Mouse (Mus musculus) intestine, embryonic 15.5 days (tissue): Measurements from ENCODE around the gene Ntn4. TPM values are rescaled to one million over a fixed set of nuclear protein-coding genes. Genes with fewer than 3 reads are reported as not detected.

Source experiments
- ATAC-seq: fragments of 200-750 bp; cut with Nextera tagmentation; 2 replicates; pipeline ENCODE4 v1.8.0; 2017; ENCODE audit warnings: moderate TSS enrichment, moderate library complexity
- H3K27ac ChIP-seq: fragments of 300-500 bp; sonication (generic); 2 replicates; pipeline ENCODE4 v1.5.1; 2015; ENCODE audit warnings: mild to moderate bottlenecking, inconsistent platforms
- H3K27me3 ChIP-seq: fragments of 300-500 bp; sonication (generic); replicated peaks from 2 replicates; pipeline ENCODE4 v1.6.1; 2015; ENCODE audit warnings: inconsistent platforms
- H3K36me3 ChIP-seq: fragments of 300-500 bp; sonication (generic); 2 replicates; pipeline ENCODE4 v1.6.1; 2015; ENCODE audit warnings: inconsistent platforms
- H3K4me1 ChIP-seq: fragments of 300-500 bp; sonication (generic); replicated peaks from 2 replicates; pipeline ENCODE4 v1.6.1; 2015; ENCODE audit warnings: inconsistent platforms
- H3K4me2 ChIP-seq: fragments of 300-500 bp; sonication (generic); replicated peaks from 2 replicates; pipeline ENCODE4 v1.6.1; 2015; ENCODE audit warnings: mild to moderate bottlenecking, inconsistent platforms
- H3K4me3 ChIP-seq: fragments of 300-500 bp; sonication (generic); replicated peaks from 2 replicates; pipeline ENCODE4 v1.5.1; 2015; ENCODE audit warnings: inconsistent platforms
- H3K9ac ChIP-seq: fragments of 300-500 bp; sonication (generic); 2 replicates; pipeline ENCODE4 v1.6.1; 2015; ENCODE audit warnings: inconsistent platforms
- H3K9me3 ChIP-seq: fragments of 300-500 bp; sonication (generic); 2 replicates; pipeline ENCODE4 v1.6.1; 2016; ENCODE audit warnings: inconsistent platforms
- WGBS: fragments of 180-500 bp; shearing (Covaris S2); methylation state at CpG from one replicate; pipeline ENCODE4 v1.1.7; 2015; 5-methylcytosine and 5-hydroxymethylcytosine counted together
- polyA plus RNA-seq: library from polyadenylated mRNA; unstranded; fragments of >200 nt; fragmentation: Nextera tagmentation; extraction: Ambion mirVana; gene quantifications from 2 replicates; pipeline ENCODE4 v1.2.1, GENCODE M21; 2015

The Ntn4 gene
- polyA plus RNA-seq, 1 experiment from 2014 or later, result 0.29 TPM

DNA sequence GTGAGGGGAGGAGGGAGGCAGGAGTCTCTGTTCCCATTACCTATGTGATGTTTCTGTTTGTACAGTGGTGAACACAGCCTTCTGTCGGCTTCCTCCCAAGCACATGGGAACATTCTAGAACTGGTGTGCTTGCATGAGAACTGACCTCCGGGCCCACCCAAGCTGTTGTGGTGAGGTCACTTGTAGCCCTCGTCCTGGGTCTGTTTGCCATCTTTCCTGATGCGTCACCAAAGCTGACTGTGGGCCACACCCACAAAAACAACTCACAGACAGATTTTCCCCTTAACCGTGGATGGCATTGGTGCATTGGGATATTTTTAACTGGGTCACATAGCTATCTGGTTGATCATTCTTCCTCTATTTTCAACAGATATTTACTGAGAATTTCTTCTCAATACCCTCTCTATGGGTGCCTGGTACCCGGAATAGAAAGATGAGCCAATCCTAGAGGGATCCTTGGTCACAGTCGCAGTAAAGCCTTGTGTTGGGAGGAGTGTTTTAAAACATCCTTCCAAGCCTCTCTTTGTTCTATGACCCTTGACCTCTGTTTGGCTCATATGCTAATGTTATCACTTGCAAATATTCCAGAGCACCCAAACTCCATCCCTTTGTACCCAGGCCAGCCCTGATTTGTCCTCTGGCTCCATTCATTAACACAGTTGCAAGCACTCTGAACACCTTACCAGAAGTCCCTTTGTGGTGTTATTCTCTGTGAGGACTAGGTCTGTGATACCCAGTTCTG lies 19.9 kb upstream of the Ntn4 start:
- Histone ChIP-seq H3K27ac (no peak overlapping the region), H3K4me3 (no peak overlapping the region), H3K4me1 (no peaks in the 10 kb centered on the region), H3K27me3 (no peaks in the 10 kb centered on the region), H3K4me2 (no peak overlapping the region), H3K36me3 (no peaks in the 10 kb centered on the region), H3K9ac (no peak overlapping the region), H3K9me3 (no peaks in the 10 kb centered on the region)
- 53% methylated on average over 7 of the region's 7 CpGs for WGBS
- ATAC-seq, result no peak

DNA sequence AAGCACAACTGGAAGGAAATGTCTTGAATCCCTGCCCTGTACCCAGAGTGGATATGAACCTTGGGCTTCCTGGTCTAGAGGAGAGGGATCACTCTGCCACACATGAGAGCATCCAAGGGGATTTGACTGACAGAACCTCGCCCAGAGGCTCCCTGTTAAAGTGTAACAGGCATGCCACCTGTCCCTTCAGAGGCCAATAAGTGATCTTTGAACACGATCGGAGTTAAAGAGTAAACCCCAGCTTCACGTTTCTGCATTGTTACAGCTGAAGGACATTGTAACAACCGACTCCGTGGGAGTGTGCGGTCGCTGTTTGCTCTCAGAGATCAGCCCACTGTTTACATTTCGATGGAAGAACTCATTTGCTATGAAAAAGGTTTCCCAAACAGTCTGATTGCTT lies 16.8 kb upstream of the Ntn4 start:
- Histone ChIP-seq H3K9me3 (no peaks in the 10 kb centered on the region), H3K4me1 (no peaks in the 10 kb centered on the region), H3K9ac (no peak overlapping the region), H3K4me2 (peak overlapping the region; percentile 51), H3K36me3 (no peaks in the 10 kb centered on the region), H3K27ac (peak overlapping the region; percentile 55; the same call in 1 of the 2 replicates), H3K27me3 (no peaks in the 10 kb centered on the region), H3K4me3 (peak overlapping the region; percentile 5; the same call in 1 of the 2 replicates)
- 14% methylated on average over 9 of the region's 9 CpGs for WGBS
- peak; percentile 96 for ATAC-seq

DNA sequence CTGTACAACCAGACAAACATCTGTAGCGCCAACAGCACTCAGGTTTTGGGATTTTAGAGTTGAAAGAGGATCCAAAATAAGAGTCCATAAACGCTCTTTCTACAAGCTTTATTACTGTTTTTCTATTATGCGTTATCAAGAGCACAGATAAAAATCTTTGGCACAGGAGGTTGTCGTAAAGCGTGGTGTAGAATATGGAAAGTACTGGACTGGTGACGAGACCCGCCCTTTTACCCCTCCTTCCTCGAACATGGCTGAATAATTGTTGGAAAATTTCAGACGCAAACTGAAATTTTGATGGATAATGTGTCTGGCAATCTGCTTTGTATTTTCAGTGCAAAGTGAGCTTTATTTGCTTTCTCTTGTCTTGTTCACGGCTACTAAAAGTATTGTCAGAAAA lies 16.3 kb upstream of the Ntn4 start:
- H3K9ac ChIP-seq, result no peak overlapping the region
- H3K27me3 ChIP-seq, result no peaks in the 10 kb centered on the region
- WGBS, result 39% methylated on average over 10 of the region's 10 CpGs
- ATAC-seq, result peak; percentile 77
- no peaks in the 10 kb centered on the region for H3K9me3 ChIP-seq
- peak overlapping the region; percentile 55; the same call in 1 of the 2 replicates for H3K27ac ChIP-seq
- H3K4me2 ChIP-seq, result peak overlapping the region; percentile 51
- no peaks in the 10 kb centered on the region for H3K4me1 ChIP-seq
- H3K4me3 ChIP-seq, result peak overlapping the region; percentile 5; the same call in 1 of the 2 replicates
- H3K36me3 ChIP-seq, result no peaks in the 10 kb centered on the region

DNA sequence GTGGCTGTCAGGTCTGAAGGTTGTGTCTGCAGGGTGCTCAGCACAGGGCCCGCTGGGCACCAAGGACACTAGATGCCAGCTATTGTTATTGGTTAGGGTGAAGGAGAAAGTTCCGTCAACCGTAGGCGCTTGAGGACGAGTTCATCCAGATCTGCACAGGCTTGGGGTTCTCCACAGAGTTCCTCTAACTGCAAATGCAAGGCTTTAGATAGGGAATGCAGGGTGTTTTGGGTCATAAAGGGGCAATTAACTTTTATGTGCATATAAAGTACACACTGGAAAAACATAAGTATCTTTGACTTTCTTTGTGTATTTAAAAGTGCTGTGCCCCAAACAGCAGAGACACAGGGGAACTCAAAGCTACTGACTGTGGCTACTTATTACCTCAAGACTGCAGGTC lies 10.2 kb upstream of the Ntn4 start:
- 72% methylated on average over 5 of the region's 5 CpGs for WGBS
- ATAC-seq, result peak; percentile 83
- Histone ChIP-seq H3K27me3 (peaks cover 1% of the 10 kb centered on the region; the same call in 1 of the 2 replicates), H3K4me2 (no peak overlapping the region), H3K36me3 (no peaks in the 10 kb centered on the region), H3K9me3 (no peaks in the 10 kb centered on the region), H3K4me3 (no peak overlapping the region), H3K9ac (no peak overlapping the region), H3K4me1 (no peaks in the 10 kb centered on the region), H3K27ac (no peak overlapping the region)

DNA sequence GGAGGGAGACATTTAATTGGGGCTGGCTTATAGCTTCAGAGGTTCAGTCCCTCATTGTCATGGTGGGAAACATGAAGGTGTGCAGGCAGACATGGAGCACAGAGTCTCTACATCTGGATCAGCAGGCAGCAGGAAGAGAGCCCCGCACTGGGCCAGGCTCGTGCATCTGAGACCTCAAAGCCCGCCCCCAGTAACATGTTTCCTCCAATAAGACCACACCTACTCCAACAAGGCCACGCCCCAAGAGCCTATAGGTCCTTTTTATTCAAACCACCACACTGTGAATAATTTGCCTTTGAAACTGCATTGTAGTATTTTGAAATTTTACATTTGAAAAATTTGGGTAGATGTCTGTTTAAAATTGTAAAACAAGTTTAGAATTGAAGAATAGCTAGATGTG lies 8.4 kb upstream of the Ntn4 start:
- WGBS, result 77% methylated on average over 4 of the region's 4 CpGs
- Histone ChIP-seq H3K27me3 (peaks cover 5% of the 10 kb centered on the region; the same call in 1 of the 2 replicates), H3K4me1 (no peaks in the 10 kb centered on the region), H3K9ac (no peak overlapping the region), H3K36me3 (no peaks in the 10 kb centered on the region), H3K4me2 (no peak overlapping the region), H3K9me3 (no peaks in the 10 kb centered on the region), H3K4me3 (no peak overlapping the region), H3K27ac (no peak overlapping the region)
- no peak for ATAC-seq

DNA sequence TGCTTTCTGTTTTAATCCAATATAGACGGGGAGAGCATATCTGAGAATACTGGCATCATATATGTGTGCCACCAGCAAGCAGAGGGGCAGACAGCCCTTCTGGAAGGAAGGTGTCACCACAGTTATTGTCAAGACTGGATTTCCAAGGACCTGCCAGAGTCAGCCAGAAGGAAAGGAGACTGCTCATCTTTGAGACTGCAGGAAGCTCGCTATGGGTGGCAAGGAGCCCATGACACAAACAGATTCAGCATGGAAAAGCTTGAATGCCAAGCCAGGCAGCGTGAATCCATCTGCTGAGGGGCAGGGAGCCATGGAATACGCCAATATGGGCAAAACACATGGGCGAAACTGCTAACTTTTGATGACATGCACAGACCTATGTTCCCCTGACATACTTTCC lies 6.9 kb upstream of the Ntn4 start:
- H3K9me3 ChIP-seq, result no peaks in the 10 kb centered on the region
- no peak for ATAC-seq
- H3K4me1 ChIP-seq, result no peaks in the 10 kb centered on the region
- H3K4me2 ChIP-seq, result no peak overlapping the region
- no peaks in the 10 kb centered on the region for H3K36me3 ChIP-seq
- no peak overlapping the region for H3K9ac ChIP-seq
- H3K27me3 ChIP-seq, result peaks cover 9% of the 10 kb centered on the region; the same call in 1 of the 2 replicates
- H3K27ac ChIP-seq, result no peak overlapping the region
- H3K4me3 ChIP-seq, result no peak overlapping the region
- WGBS, result 86% methylated on average over 5 of the region's 5 CpGs

DNA sequence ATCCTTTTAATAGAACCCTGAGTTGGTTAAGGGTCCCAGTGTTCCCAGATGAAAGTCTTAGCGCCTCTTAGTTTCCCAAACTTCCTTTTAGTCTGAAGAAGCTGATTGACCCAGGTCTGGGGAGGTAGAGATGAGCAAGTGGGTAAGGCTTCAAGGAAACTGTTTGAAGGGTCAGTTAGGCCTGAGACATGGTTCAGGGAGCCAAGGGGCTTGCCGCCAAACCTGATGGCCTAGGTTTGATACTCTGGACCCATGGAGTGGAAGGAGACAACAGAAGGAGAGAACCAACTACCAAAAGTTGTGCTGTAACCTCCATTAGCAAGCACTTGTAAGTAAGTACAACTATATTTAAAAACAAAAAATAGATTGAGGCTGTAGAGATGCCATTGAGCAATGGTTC lies 6.5 kb upstream of the Ntn4 start:
- no peak for ATAC-seq
- H3K27ac ChIP-seq, result no peak overlapping the region
- no peaks in the 10 kb centered on the region for H3K36me3 ChIP-seq
- H3K4me3 ChIP-seq, result no peak overlapping the region
- 90% methylated on average over 2 of the region's 2 CpGs for WGBS
- H3K4me1 ChIP-seq, result no peaks in the 10 kb centered on the region
- no peak overlapping the region for H3K9ac ChIP-seq
- no peaks in the 10 kb centered on the region for H3K9me3 ChIP-seq
- H3K4me2 ChIP-seq, result no peak overlapping the region
- H3K27me3 ChIP-seq, result peaks cover 11% of the 10 kb centered on the region; the same call in 1 of the 2 replicates

DNA sequence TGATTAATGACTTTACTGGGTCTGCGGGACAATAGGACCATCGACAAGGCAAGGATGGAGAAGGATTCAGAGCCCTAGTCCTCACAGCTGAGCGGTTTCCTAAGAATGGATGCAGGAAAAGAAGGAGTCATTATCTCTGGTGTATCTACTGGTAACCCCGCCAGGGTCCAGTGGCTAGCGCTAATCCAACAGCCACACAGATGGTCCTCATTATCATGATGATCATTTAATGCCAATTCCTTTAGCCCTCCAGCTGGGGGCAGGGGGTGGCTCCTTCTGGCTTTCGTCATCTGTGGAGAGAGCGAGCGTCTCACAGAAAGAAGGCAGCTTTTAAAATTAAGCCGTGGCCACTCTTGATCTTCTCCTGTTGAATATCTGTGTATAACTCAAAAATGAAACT lies 4.5 kb upstream of the Ntn4 start:
- H3K27ac ChIP-seq, result no peak overlapping the region
- peaks cover 18% of the 10 kb centered on the region for H3K27me3 ChIP-seq
- peaks cover 7% of the 10 kb centered on the region for H3K4me1 ChIP-seq
- no peak overlapping the region for H3K4me3 ChIP-seq
- H3K9ac ChIP-seq, result no peak overlapping the region
- no peak for ATAC-seq
- H3K4me2 ChIP-seq, result no peak overlapping the region
- 46% methylated on average over 9 of the region's 9 CpGs for WGBS
- H3K36me3 ChIP-seq, result no peaks in the 10 kb centered on the region
- no peaks in the 10 kb centered on the region for H3K9me3 ChIP-seq

DNA sequence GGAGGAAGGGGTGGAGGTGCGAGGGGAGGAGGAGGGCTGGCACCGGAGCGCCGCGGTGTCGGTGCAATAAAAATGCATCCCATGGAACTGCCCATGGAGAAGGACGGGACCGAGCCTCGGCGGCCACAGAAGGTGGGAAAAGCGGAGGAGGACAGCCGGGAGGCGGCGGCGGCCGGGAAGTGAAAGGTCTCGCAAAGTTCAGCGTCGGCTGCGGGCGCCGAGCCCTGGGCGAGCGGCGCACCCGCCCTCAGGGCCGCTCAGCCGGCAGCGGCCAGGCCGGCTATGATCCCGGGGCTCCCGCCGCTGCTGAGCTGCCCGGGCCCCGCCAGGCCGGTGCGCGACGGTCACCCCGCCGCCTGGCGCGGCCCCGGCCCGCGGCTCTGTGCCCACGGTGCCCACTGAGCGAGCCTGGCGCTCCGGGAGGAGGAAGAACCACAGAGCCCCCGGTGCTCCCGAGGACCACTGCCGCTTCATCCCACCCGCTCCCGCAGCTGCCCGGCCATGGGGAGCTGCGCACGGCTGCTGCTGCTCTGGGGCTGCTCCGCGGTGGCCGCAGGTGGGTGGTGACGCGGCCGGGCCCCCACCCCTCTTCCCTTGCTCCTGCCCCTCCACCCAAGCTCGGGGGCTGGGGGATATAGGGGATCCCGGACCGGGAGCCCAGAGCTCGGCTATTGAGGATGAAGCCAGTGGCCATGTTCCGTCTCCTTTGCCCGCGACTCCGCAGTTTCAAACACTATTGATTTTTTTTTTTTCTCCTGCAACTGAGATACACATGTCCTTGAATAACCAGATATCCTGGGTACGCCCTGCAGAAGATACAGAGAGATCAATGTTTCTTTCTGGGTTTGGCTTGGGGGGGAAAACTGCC lies 706 bp downstream of the Ntn4 start:
- ATAC-seq, result peak; percentile 68
- no peak overlapping the region for H3K27ac ChIP-seq
- under 1% methylated on average over 65 of the region's 73 CpGs for WGBS
- H3K4me1 ChIP-seq, result peaks cover 15% of the 10 kb centered on the region
- H3K4me3 ChIP-seq, result peak overlapping the region; percentile 74
- H3K36me3 ChIP-seq, result no peaks in the 10 kb centered on the region
- peak overlapping the region; percentile 100 for H3K4me2 ChIP-seq
- peaks cover 19% of the 10 kb centered on the region for H3K27me3 ChIP-seq
- peak overlapping the region; percentile 67 for H3K9ac ChIP-seq
- H3K9me3 ChIP-seq, result no peaks in the 10 kb centered on the region

DNA sequence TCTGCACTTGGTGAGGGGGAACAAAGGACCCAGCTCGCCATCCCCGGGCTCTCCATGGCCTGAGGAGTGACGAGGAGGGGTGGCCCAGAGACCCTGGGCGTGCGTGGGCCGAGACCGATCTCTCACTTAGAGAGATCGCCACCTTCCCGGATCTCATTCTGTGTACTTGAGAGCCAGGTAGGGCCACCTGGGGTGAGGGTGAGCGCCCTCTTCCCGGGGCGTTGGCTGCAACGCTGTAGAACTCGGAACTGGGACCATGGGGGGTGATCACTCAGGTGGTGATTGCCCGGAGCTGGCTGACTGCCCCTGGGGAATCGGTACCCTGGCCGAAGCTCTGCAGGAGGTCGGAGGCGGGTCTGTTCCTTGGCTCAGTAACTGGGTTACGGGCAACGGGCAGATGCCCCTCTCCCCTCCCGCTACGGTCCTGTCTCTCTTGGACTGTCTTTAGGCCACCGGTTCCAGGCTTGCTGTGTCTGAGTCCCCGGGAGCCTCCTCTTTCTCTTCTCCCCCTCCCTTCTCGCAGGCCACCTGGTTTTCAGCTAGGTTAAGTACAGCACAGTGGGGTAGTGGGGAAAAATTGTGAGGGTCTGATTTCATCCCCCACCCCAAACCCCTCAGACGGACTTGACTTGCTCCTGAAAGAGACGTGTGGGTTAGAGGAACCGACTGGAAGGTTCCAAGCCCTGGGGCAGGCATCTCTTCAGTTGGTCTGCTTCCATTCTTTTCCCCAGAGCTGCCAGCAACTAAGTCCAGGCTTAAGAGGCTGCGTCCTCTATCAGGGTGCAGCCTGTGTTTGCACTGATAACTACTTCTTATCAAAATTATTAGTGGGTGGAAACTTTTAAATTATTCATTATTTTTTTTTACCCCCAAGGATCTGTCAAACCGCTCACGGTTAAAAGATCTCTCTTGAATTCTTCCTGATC lies 1.6 kb downstream of the Ntn4 start:
- Histone ChIP-seq H3K27me3 (peaks cover 19% of the 10 kb centered on the region), H3K9me3 (no peaks in the 10 kb centered on the region), H3K4me2 (peak overlapping the region; percentile 100), H3K9ac (peak overlapping the region; percentile 67), H3K4me3 (peak overlapping the region; percentile 74), H3K4me1 (peaks cover 15% of the 10 kb centered on the region), H3K27ac (no peak overlapping the region), H3K36me3 (no peaks in the 10 kb centered on the region)
- WGBS, result 6% methylated on average over 32 of the region's 32 CpGs
- peak; percentile 59 for ATAC-seq

DNA sequence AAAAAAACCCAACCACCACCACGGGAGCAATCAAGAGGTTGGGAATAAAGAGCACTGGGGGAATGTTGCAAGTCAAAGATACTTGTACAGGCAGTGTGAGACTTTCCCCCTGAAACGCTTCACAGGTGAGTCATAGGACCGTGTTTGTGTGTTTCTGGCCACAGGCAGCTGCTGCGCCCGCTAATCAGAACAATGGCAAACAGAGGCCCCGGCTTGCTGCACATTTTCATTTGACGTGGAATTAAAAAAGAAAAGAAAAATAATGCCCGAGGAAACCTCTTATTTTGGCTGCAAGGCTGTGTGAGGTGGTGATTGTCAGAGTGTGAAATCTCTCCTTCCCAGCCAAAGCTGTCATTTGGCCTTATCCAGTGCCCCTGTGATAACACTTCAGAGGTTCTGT lies 2.4 kb downstream of the Ntn4 start:
- Histone ChIP-seq H3K9me3 (no peaks in the 10 kb centered on the region), H3K4me2 (no peak overlapping the region), H3K27ac (no peak overlapping the region), H3K4me1 (peaks cover 15% of the 10 kb centered on the region), H3K36me3 (no peaks in the 10 kb centered on the region), H3K27me3 (peaks cover 19% of the 10 kb centered on the region), H3K9ac (0 out of 2 replicates have a peak overlapping the region, but pooled peaks have one; percentile 11), H3K4me3 (no peak overlapping the region)
- 42% methylated on average over 8 of the region's 8 CpGs for WGBS
- ATAC-seq, result 0 out of 2 replicates have a peak, but pooled peaks have one; percentile 44
